Mouse (Mus musculus): ENCODE measurements at regions not wholly inside any gene's neighbourhood (a gene's known extent, or its start where the extent isn't known, plus 50 kb on each side); places are given as distances from the start of the nearest gene placed in this dataset.

DNA sequence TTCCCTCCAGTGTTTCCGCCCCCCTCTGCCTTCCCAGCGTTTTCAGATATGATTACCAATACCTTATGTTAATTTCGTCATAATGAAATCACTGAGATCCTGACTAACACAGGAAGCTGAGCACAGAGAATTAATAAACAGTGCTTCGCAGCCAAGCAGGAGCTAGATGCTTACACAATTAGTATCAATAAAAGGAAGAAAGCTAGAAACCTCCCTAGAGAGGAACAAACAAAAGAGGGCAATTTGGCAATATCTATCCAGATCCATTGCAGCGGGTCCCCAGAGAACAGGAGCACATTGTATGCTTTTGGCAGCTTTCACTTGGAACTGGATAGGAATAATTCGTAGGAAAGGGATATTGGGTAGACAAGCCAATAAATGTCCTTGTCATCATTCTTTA lies 159.1 kb upstream of the Kbtbd8 start:
- no peak for DNase-seq (ENCODE audit: low read depth, low spot score)

DNA sequence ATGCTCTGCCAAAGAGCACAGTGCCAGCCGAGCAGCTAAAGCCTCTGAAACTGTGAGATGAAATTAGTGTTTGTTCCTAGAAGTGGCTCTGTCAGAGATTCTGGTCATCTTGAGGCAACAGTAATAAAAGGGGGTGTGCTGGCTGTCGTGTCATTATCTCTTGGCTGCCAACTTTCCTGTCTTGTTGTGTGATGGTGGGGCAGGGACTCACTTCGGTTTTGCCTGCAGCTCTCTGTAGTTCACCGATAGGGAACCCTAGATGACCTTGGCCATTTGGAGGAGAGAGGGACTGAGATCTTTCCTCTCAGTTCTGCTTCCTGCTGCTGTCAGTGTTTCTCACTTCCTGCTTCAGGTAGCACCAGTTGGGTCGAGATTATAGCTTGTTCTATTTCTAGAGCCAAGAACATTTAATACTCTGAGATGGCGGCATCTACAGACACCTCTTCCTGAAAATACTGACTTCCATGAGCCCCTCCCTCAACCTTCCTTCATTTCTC lies 159.8 kb upstream of the Kbtbd8 start:
- no peak for DNase-seq (ENCODE audit: low read depth, low spot score)

- no peak for DNase-seq (ENCODE audit: low read depth, low spot score)
These were observed 162.5 kb upstream of the Kbtbd8 start for GRCm38 (mm10) chr6:94954580-94954979.

DNA sequence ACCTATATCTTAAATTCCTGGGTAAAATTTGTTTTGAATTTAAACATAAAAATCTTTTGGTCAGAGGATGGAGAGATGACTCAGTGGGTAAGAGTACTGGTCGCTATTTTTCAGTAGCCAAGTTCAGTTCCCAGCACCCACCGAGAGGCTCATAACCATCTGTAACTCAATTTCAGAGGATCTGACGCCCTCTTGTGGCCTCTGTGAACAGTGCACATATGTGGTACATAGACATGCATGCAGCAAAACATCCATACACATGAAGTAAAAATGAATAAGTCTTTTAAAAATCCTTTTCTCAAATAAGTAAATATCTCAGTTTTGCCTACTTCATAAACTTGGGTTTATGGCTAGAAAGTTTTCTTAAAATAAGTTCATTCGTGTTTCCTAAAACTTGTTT lies 163.4 kb upstream of the Kbtbd8 start:
- DNase-seq (ENCODE audit: low read depth, low spot score): no peak

- no peak for DNase-seq (ENCODE audit: low read depth, low spot score)
These were observed 164.9 kb upstream of the Kbtbd8 start for GRCm38 (mm10) chr6:94951971-94952768.

GRCm38 (mm10) chr6:94950944-94951343 lies 166.1 kb upstream of the Kbtbd8 start:
- DNase-seq (ENCODE audit: low read depth, low spot score): no peak

DNA sequence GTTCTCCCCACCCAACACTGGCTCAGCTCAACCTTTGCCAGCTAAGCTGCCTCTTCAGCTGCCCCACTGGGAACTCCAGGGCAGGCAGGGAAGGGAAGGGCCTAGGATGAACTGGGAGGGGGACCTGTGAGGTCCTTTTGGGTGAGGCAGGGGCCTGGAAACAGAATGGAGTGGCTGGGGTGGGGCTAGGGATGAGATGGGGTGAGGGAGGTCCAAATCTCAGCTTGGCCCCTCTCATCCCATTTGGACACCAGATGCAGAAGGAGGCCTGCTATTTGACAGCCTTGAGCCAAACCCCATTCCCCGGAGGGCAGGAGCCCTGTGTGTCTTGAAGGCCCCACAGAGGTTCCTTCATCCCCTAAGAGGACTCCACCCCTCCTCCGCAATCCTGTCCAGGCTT lies 166.7 kb upstream of the Kbtbd8 start:
- no peak for DNase-seq (ENCODE audit: low read depth, low spot score)

GRCm38 (mm10) chr6:94946352-94946900 lies 170.6 kb upstream of the Kbtbd8 start:
- no peak for DNase-seq (ENCODE audit: low read depth, low spot score)

- DNase-seq (ENCODE audit: low read depth, low spot score): no peak
These were observed 171.3 kb upstream of the Kbtbd8 start for GRCm38 (mm10) chr6:94945715-94946114.

DNA sequence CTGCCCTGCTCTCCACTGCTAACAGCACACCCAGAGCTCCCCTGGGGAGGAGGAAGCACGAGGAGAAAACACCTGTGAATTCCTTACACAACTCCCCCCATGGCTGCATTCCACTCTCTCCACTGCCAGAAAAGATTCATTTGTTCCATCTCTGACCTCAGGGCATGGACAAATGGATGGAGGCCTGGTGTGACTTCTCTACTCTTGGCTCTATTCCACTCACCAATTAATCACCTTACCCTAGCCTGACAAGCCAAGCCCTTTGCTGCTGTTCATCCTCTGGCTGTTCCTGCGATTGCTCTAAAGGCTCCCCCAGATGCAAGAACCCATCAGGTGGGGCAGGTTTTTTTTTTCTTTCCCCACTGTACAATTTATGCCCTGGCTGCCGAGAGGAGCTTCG lies 172.8 kb upstream of the Kbtbd8 start:
- DNase-seq (ENCODE audit: low read depth, low spot score): peak; percentile 18

DNA sequence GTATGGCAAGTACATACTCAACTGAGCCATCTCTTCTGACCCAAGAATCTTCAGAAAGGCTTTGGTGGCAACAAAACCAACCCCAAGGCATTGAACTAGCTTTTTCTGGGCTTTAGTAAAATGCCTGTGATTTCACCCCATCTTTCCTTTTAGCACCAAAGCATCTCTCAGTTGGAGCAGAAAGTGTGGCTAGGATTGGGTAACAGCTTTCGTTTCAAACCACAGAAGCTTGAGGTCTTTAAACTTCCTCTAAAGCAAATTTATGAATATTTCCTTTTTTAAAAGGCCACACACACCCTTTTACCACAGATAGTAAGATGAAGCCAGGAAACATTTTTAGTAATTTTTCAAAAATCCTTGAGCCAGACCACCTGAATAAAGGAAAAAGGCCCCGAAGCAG lies 178.1 kb upstream of the Kbtbd8 start:
- no peak for DNase-seq (ENCODE audit: low read depth, low spot score)

GRCm38 (mm10) chr6:94936206-94936605 lies 180.8 kb upstream of the Kbtbd8 start:
- DNase-seq (ENCODE audit: low read depth, low spot score): no peak

DNA sequence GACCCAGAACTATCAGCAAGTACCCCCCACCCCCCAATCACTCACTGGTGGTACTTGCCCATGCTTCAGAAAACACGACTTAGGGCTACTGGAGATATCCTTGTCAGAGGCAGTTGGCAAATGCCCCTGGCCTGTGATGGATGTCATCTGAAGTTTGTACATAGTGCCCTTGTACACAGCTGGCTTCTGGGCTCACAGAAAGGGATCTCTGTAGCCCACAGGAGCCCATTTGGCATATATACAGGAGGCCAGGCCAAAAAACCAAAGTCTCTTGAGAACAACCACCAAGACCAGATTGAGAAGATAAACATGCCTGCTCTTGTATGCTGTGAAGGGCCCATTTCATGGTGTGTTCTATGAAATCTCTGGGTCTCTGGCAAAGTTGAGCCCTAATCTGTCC lies 181.3 kb upstream of the Kbtbd8 start:
- DNase-seq (ENCODE audit: low read depth, low spot score): peak; percentile 20

DNA sequence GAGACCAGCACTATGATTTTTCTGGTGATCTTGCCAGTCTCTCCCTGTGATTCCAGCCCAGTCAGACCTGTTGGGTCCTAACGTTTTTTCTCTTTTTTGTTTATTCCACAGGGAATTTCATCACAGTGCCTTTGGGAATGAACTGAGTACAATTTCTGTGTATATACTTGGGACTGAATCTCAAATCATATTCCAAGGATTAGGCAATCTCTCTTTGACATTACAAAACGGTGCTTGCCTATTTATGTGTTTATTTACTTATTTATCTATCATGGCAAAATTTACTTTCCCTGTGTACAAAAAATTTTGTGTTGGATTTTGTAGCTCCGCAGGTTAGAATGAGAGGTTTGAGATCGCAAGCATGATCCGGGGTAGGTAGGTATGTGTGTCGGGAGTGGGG lies 189.2 kb upstream of the Kbtbd8 start:
- DNase-seq (ENCODE audit: low read depth, low spot score): no peak

GRCm38 (mm10) chr6:94926652-94927211 lies 190.3 kb upstream of the Kbtbd8 start:
- DNase-seq (ENCODE audit: low read depth, low spot score): no peak

GRCm38 (mm10) chr6:94925408-94925807 lies 191.6 kb upstream of the Kbtbd8 start:
- no peak for DNase-seq (ENCODE audit: low read depth, low spot score)

- no peak for DNase-seq (ENCODE audit: low read depth, low spot score)
These were observed 192.6 kb upstream of the Kbtbd8 start for GRCm38 (mm10) chr6:94924338-94925039.

DNA sequence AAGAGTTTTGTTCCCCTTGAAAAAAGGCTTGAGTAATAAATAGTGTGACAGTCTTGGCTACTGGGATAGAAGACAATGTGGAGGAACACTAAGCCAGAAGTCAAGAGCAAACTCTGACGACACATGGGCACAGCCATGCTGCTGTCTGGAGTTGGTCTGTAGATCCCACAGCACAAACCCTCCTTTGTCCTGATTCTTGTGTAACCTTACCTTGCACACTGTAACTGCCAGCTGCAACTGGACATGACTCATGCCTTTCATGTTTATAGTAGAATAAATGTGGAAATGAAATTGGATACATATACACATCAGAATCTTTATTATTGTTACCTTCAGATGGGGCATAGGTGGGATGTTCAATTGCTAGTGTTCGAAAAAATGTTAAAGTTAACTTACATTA lies 195.3 kb upstream of the Kbtbd8 start:
- DNase-seq (ENCODE audit: low read depth, low spot score): no peak

DNA sequence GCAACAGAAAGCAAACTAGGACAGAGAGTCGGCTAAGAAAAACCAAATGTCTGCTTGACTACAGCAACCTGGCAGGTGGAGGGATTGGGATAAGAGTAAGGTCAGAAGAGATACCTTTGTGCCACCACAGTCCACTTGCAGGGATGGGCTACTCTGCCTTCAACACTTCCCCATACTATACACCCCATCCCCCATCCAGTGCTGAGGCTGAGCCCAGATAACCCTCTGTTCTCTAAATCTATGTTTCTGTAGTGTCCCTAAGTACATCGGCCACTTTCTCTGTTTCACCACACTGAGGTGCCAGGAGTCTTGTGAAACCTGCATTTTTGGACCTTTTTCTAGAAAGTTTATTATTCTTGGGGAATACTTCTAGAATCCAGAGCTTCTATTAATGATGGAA lies 196.3 kb upstream of the Kbtbd8 start:
- DNase-seq (ENCODE audit: low read depth, low spot score): no peak

DNA sequence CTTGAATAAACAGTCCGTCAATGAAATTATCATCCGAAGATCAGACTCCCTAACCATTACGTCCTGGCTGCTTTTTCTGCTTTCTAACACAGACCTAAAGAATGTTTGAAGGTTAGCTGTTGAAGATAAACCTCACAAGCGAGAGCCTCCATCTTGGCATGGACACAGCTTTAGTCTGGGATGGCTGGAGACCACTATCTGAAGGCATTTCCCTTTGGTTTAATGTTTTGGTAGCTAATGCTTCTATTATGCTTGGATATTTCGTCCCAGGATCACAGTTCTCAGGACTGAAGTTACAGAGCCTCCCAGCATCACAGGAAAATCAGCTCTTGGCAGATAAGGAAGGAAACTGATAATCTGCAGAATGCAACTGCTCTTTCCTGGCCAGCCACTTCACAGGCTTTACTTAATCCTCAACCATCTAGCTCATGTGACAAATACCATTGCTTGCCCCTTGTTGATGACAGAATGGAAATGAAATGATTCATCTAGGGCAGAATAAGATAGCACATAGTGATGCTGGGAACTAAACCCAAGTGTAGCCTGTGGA lies 197.8 kb upstream of the Kbtbd8 start:
- DNase-seq (ENCODE audit: low read depth, low spot score): no peak

DNA sequence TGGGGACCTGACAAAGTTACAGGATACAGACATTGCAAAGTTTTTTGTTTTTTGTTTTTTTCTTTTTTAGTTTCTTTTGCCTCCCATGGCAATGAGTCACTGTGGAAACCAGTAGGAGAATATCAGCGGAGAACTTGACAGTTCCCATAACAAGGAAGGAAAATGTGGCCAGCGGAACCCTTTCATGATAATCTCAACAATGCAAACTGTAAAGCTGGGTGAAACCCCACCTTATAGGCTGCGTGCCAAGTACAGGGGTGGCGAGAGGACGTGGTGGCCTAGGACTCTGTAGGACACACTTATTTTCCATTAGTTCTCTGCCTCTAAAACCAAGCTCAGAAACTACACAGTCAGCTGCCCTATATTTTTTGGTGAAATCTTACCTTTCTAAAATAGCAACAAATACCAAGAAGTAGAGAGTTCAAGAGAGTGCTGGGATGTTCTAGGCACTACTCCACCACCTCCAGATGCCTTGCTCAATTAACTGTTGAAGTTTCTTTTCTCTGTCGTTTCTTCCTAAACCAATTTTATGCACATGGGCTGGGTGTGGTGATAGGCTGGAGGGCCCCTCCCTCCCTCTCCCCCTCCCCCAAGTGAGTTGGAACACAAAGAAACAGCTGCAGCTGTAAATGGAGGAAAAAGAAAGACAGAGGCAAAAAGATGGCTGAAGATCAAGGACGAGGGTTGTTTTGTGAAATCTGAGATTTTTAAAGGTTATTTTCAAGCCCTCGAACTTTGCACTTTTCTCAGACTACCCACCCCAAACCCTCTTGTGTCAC lies 201.0 kb upstream of the Kbtbd8 start:
- no peak for DNase-seq (ENCODE audit: low read depth, low spot score)
